Mouse (Mus musculus): Measurements from ENCODE around the gene Trpc7. TPM values are rescaled to one million over a fixed set of nuclear protein-coding genes. Genes with fewer than 3 reads are reported as not detected.

Trpc7 gene
- polyA plus RNA-seq (2012; ENCODE audit: low replicate concordance) = not detected in 2 replicates

GRCm38 (mm10) chr13:56895893-56896292 lies at the start of gene Trpc7:
Gene Trpc7, minus strand, starts transcription at chr13:56895993.

GRCm38 (mm10) chr13:56753192-56753951 lies 142.4 kb downstream of the Trpc7 start, which contains the start of gene Gm45623:
Gene Gm45623, minus strand, starts transcription at chr13:56753827.

Other genes with a start within 250 kb of the Trpc7 start
- 6.6 and 7.3 TPM in 2 replicates for gene Smad5, start 193.0 kb downstream of the Trpc7 start, polyA plus RNA-seq (2012; ENCODE audit: low replicate concordance)
- gene Gm45623, start 142.2 kb downstream of the Trpc7 start, polyA plus RNA-seq (2012; ENCODE audit: low replicate concordance) = not detected in 2 replicates

Measured in hematopoietic multipotent progenitor cell, adult 10-12 weeks (in vitro differentiated cells).